Mouse (Mus musculus): ENCODE results near the gene Ctss. TPM values are rescaled to one million over a fixed set of nuclear protein-coding genes. Genes with fewer than 3 reads are reported as not detected.
"Not testable (repeated sequence)": the region's sequence is repeated elsewhere in the genome, so short reads cannot be mapped to it uniquely, and the experiment has no call there.

Gene Ctss
- polyA plus RNA-seq, 1 experiment = 70.6 TPM

- H3K36me3 ChIP-seq (ENCODE audit: control insufficient read depth, insufficient read depth, low read length) = no peaks in the 10 kb centered on the region
- no peak for TF ChIP-seq CTCF (IDR thresholded peaks at IDR 0.05; ENCODE audit: borderline replicate concordance, control insufficient read depth, extremely low read depth, insufficient read depth, low read length, poor library complexity)
- no peak for TF ChIP-seq POLR2A (IDR thresholded peaks at IDR 0.05; ENCODE audit: control insufficient read depth, extremely low read depth, insufficient read depth, low read length, poor library complexity)
Measured at GRCm38 (mm10) chr3:95526111-95526510, 475 bp upstream of the Ctss start.

DNA sequence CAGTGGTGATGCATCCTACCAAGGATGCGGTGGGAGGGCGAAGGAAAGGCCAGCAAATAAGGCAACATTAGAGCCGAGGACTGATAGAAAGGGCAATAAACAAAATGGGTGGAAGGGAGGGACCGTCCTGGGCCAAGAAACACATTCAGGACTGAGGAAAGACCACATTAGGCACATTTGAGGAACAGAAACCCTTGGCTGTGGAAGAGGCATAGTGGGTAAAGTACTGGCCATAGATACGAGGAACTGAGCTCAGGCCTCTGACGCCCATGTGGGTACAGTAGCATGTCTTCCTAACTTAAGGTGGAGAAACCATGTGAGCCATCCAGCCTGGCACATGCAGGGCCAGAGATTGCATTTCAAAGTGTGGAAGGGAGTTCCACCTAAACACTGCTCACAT is 3.2 kb downstream of the Ctss start:
- no peak overlapping the region for H3K27ac ChIP-seq (ENCODE audit: control insufficient read depth, insufficient read depth, low read length)
- H3K36me3 ChIP-seq (ENCODE audit: control insufficient read depth, insufficient read depth, low read length) = no peaks in the 10 kb centered on the region
- no peak for TF ChIP-seq CTCF (IDR thresholded peaks at IDR 0.05; ENCODE audit: borderline replicate concordance, control insufficient read depth, extremely low read depth, insufficient read depth, low read length, poor library complexity)
- TF ChIP-seq POLR2A (IDR thresholded peaks at IDR 0.05; ENCODE audit: control insufficient read depth, extremely low read depth, insufficient read depth, low read length, poor library complexity) = no peak
- 0 out of 2 replicates have a peak, but pooled peaks cover 4% of the 10 kb centered on the region for H3K4me1 ChIP-seq (replicated peaks; ENCODE audit: control insufficient read depth, insufficient read depth, low read length)
- DNase-seq = no peak
- WGBS = 87% methylated on average over 6 of the region's 6 CpGs
- H3K27me3 ChIP-seq (ENCODE audit: control insufficient read depth, insufficient read depth, low read length) = no peaks in the 10 kb centered on the region
- no peak overlapping the region for H3K4me3 ChIP-seq (ENCODE audit: control insufficient read depth, insufficient read depth, low read length)

More at GRCm38 (mm10) chr3:95526111-95526510, 475 bp upstream of the Ctss start:
- H3K4me1 ChIP-seq (replicated peaks; ENCODE audit: control insufficient read depth, insufficient read depth, low read length) = peaks cover 19% of the 10 kb centered on the region
- DNase-seq = no peak
- H3K4me3 ChIP-seq (ENCODE audit: control insufficient read depth, insufficient read depth, low read length) = no peak overlapping the region
- H3K27ac ChIP-seq (ENCODE audit: control insufficient read depth, insufficient read depth, low read length) = no peak overlapping the region
- no peaks in the 10 kb centered on the region for H3K27me3 ChIP-seq (ENCODE audit: control insufficient read depth, insufficient read depth, low read length)

DNA sequence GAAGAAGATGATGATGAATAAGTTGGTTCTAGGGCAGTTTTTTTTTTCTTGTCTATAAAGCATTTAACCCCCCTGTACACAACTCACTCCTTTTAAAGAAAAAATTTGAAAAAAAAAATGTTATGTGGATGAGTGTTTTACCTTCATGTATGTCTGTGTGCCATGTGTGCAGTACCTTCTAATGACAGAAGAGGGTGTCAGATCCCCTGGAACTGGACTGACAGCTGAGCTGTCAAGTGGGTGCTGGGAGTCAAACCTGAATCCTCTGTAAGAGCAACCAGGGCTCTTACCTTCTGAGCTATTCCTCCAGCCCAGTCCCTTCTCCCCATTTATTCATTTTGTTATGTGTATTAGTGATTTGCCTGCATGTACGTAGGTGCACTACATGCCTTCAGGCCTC is 4.4 kb downstream of the Ctss start:
- Histone ChIP-seq H3K4me3 (ENCODE audit: control insufficient read depth, insufficient read depth, low read length) (no peak overlapping the region), H3K27ac (ENCODE audit: control insufficient read depth, insufficient read depth, low read length) (no peak overlapping the region), H3K27me3 (ENCODE audit: control insufficient read depth, insufficient read depth, low read length) (no peaks in the 10 kb centered on the region), H3K4me1 (replicated peaks; ENCODE audit: control insufficient read depth, insufficient read depth, low read length) (0 out of 2 replicates have a peak, but pooled peaks cover 4% of the 10 kb centered on the region), H3K36me3 (ENCODE audit: control insufficient read depth, insufficient read depth, low read length) (no peaks in the 10 kb centered on the region)
- no peak for DNase-seq
- WGBS = 100% methylated on average over 1 of the region's 1 CpGs
- TF ChIP-seq POLR2A (IDR thresholded peaks at IDR 0.05; ENCODE audit: control insufficient read depth, extremely low read depth, insufficient read depth, low read length, poor library complexity) (no peak), CTCF (IDR thresholded peaks at IDR 0.05; ENCODE audit: borderline replicate concordance, control insufficient read depth, extremely low read depth, insufficient read depth, low read length, poor library complexity) (no peak)

DNA sequence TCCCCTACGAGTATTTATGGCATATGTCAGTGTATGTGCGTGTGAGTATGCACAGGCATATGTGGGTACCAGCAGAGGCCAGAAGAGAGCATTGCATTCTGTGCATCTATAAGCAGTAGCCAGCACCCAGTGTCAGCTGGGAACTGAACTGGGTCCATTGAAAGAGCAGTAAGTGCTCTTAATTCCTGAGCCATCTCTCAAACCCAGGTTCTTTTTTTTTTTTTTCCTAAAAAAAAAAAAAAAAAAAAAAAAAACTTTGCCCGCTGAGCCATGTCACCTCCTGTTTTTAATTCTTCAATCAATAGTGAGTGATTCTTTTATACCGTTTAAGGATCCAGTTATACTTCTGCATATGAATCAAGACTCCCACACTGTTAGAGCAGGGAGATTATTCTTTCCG is 6.8 kb downstream of the Ctss start:
- H3K27ac ChIP-seq (ENCODE audit: control insufficient read depth, insufficient read depth, low read length) = no peak overlapping the region
- WGBS = 94% methylated on average over 5 of the region's 5 CpGs
- DNase-seq = no peak
- TF ChIP-seq POLR2A (IDR thresholded peaks at IDR 0.05; ENCODE audit: control insufficient read depth, extremely low read depth, insufficient read depth, low read length, poor library complexity) (no peak), CTCF (IDR thresholded peaks at IDR 0.05; ENCODE audit: borderline replicate concordance, control insufficient read depth, extremely low read depth, insufficient read depth, low read length, poor library complexity) (no peak)
- H3K27me3 ChIP-seq (ENCODE audit: control insufficient read depth, insufficient read depth, low read length) = no peaks in the 10 kb centered on the region
- no peaks in the 10 kb centered on the region for H3K4me1 ChIP-seq (replicated peaks; ENCODE audit: control insufficient read depth, insufficient read depth, low read length)
- no peak overlapping the region for H3K4me3 ChIP-seq (ENCODE audit: control insufficient read depth, insufficient read depth, low read length)
- no peaks in the 10 kb centered on the region for H3K36me3 ChIP-seq (ENCODE audit: control insufficient read depth, insufficient read depth, low read length)

DNA sequence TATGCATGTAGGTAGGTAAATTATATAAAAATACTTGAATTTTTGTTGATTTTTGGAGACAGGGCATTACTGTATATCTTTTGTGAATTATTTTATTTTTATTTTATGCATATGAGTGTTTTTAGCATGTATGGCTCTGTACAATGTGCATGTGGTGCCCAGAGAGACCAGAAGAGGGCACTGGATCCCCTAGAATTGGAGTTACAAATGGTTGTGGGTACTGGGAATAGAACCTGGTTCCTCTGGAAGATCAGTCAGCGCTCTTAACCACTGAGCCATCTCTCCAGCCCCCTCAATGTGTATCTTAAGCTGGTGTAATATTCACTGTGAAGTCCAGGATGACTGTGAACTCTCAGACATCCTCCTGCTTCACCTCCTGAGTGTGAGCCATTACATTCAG is 8.3 kb downstream of the Ctss start:
- no peak for DNase-seq
- H3K4me1 ChIP-seq (replicated peaks; ENCODE audit: control insufficient read depth, insufficient read depth, low read length) = no peaks in the 10 kb centered on the region
- H3K27me3 ChIP-seq (ENCODE audit: control insufficient read depth, insufficient read depth, low read length) = no peaks in the 10 kb centered on the region
- no peak overlapping the region for H3K27ac ChIP-seq (ENCODE audit: control insufficient read depth, insufficient read depth, low read length)
- no peak for TF ChIP-seq CTCF (IDR thresholded peaks at IDR 0.05; ENCODE audit: borderline replicate concordance, control insufficient read depth, extremely low read depth, insufficient read depth, low read length, poor library complexity)
- TF ChIP-seq POLR2A (IDR thresholded peaks at IDR 0.05; ENCODE audit: control insufficient read depth, extremely low read depth, insufficient read depth, low read length, poor library complexity) = no peak
- H3K36me3 ChIP-seq (ENCODE audit: control insufficient read depth, insufficient read depth, low read length) = no peaks in the 10 kb centered on the region
- WGBS = 91% methylated on average over 1 of the region's 1 CpGs
- H3K4me3 ChIP-seq (ENCODE audit: control insufficient read depth, insufficient read depth, low read length) = no peak overlapping the region

- Histone ChIP-seq H3K27ac (ENCODE audit: control insufficient read depth, insufficient read depth, low read length) (no peak overlapping the region), H3K4me1 (replicated peaks; ENCODE audit: control insufficient read depth, insufficient read depth, low read length) (peaks cover 6% of the 10 kb centered on the region), H3K4me3 (ENCODE audit: control insufficient read depth, insufficient read depth, low read length) (no peak overlapping the region), H3K27me3 (ENCODE audit: control insufficient read depth, insufficient read depth, low read length) (no peaks in the 10 kb centered on the region), H3K36me3 (ENCODE audit: control insufficient read depth, insufficient read depth, low read length) (no peaks in the 10 kb centered on the region)
- TF ChIP-seq POLR2A (IDR thresholded peaks at IDR 0.05; ENCODE audit: control insufficient read depth, extremely low read depth, insufficient read depth, low read length, poor library complexity) = no peak
- TF ChIP-seq CTCF (IDR thresholded peaks at IDR 0.05; ENCODE audit: borderline replicate concordance, control insufficient read depth, extremely low read depth, insufficient read depth, low read length, poor library complexity) = no peak
- WGBS = 94% methylated on average over 10 of the region's 10 CpGs
- DNase-seq = no peak
Measured at GRCm38 (mm10) chr3:95538936-95539335, 12.3 kb downstream of the Ctss start.

- DNase-seq = no peak
- no peaks in the 10 kb centered on the region for H3K36me3 ChIP-seq (ENCODE audit: control insufficient read depth, insufficient read depth, low read length)
- H3K4me1 ChIP-seq (replicated peaks; ENCODE audit: control insufficient read depth, insufficient read depth, low read length) = peaks cover 6% of the 10 kb centered on the region
- no peak overlapping the region for H3K27ac ChIP-seq (ENCODE audit: control insufficient read depth, insufficient read depth, low read length)
- H3K4me3 ChIP-seq (ENCODE audit: control insufficient read depth, insufficient read depth, low read length) = no peak overlapping the region
- TF ChIP-seq CTCF (IDR thresholded peaks at IDR 0.05; ENCODE audit: borderline replicate concordance, control insufficient read depth, extremely low read depth, insufficient read depth, low read length, poor library complexity) (no peak), POLR2A (IDR thresholded peaks at IDR 0.05; ENCODE audit: control insufficient read depth, extremely low read depth, insufficient read depth, low read length, poor library complexity) (no peak)
- H3K27me3 ChIP-seq (ENCODE audit: control insufficient read depth, insufficient read depth, low read length) = no peaks in the 10 kb centered on the region
- WGBS = over 99% methylated on average over 4 of the region's 4 CpGs
Measured at GRCm38 (mm10) chr3:95539837-95540236, 13.3 kb downstream of the Ctss start.

DNA sequence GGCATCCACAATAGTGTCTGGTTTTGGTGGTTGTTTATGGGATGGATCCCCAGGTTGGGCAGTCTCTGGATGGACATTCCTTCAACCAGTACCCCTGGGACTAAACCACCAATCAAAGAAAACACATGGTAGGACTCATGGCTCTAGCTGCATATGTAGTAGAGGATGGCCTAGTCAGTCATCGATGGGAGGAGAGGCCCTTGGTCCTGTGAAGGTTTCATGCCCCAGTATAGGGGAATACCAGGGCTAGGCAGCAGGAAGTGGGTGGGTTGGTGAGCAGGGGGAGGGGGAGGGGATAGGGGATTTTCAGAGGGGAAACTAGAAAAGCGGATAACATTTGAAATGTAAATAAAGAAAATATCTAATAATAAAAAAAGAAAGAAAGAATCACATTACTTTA is 14.6 kb downstream of the Ctss start:
- 30% methylated on average over 2 of the region's 2 CpGs for WGBS
- DNase-seq; H3K4me3 ChIP-seq (ENCODE audit: control insufficient read depth, insufficient read depth, low read length); H3K4me1 ChIP-seq (replicated peaks; ENCODE audit: control insufficient read depth, insufficient read depth, low read length); H3K27me3 ChIP-seq (ENCODE audit: control insufficient read depth, insufficient read depth, low read length); H3K36me3 ChIP-seq (ENCODE audit: control insufficient read depth, insufficient read depth, low read length); H3K27ac ChIP-seq (ENCODE audit: control insufficient read depth, insufficient read depth, low read length): not testable (repeated sequence)

Data from thymus, adult 2 months (tissue).